Mouse (Mus musculus): ENCODE data around the gene Gm10322. TPM values are rescaled to one million over a fixed set of nuclear protein-coding genes. Genes with fewer than 3 reads are reported as not detected.

The Gm10322 gene
- total and polyA plus RNA-seq, 3 experiments: not detected

DNA sequence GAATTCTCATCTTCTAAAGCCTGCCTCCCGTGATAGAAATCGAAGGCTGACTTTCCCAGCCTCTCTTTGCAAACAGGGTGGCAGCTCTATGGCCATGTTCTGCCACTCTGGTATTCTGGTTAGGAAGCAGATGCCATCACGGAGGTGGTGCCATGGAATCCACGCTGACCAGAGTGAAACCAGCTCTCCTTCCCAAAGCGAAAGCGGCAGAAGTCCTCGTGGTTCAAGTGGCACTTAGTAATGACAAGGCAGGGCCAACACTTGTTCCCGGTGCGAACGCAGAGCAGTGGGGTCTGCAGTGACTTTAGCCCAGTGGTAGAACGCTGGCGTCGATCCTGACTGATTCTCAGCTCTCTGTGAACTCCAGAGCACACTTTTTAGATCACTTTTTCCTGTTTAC lies 26.0 kb upstream of the Gm10322 start:
- DNase-seq: no peak
- H3K9ac ChIP-seq (ENCODE audit: low read depth, low read length): no peak overlapping the region
- intact Hi-C loops (cut with DNase I): no loop called here
- H3K36me3 ChIP-seq (ENCODE audit: control insufficient read depth, insufficient read depth, low read length): no peaks in the 10 kb centered on the region
- H3K27me3 ChIP-seq (ENCODE audit: control insufficient read depth, insufficient read depth, low read length): no peaks in the 10 kb centered on the region
- no peaks in the 10 kb centered on the region; the same call in none of the 2 replicates for H3K79me2 ChIP-seq (replicated peaks; ENCODE audit: control insufficient read depth, insufficient read depth, low read length)
- H3K27ac ChIP-seq: no peak overlapping the region
- no peaks in the 10 kb centered on the region for H3K4me1 ChIP-seq (ENCODE audit: control insufficient read depth, insufficient read depth, low read length)
- 69% methylated on average over 13 of the region's 13 CpGs for WGBS
- H3K4me3 ChIP-seq: no peak overlapping the region
- TF ChIP-seq EP300 (IDR thresholded peaks at IDR 0.05; ENCODE audit: insufficient read depth, low read depth, low read length) (no peak), CTCF (IDR thresholded peaks at IDR 0.05) (no peak), POLR2A (IDR thresholded peaks at IDR 0.05; ENCODE audit: insufficient read depth, low read depth, low read length) (no peak)

DNA sequence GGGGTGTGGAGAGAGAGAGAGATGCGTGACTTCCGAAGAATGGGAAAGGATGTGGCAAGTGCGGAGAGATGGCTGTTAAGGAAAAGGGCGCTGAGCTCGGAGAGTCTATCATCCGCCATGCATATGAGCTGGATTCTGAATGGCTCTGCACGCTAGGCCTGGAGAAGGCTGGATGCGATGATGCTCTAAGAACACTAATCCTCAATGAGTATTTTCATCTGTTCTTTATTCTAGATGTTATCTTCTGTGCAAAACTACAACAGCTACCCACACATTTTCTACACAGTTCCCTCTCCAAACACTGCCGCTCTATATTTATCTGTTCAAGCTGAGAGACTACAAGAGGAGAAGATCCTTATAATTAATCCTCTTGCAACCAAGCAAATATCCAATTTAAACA lies 25.3 kb upstream of the Gm10322 start:
- TF ChIP-seq CTCF (IDR thresholded peaks at IDR 0.05) (no peak), EP300 (IDR thresholded peaks at IDR 0.05; ENCODE audit: insufficient read depth, low read depth, low read length) (no peak), POLR2A (IDR thresholded peaks at IDR 0.05; ENCODE audit: insufficient read depth, low read depth, low read length) (no peak)
- Histone ChIP-seq H3K9ac (ENCODE audit: low read depth, low read length) (no peak overlapping the region), H3K27me3 (ENCODE audit: control insufficient read depth, insufficient read depth, low read length) (no peaks in the 10 kb centered on the region), H3K4me1 (ENCODE audit: control insufficient read depth, insufficient read depth, low read length) (no peaks in the 10 kb centered on the region), H3K36me3 (ENCODE audit: control insufficient read depth, insufficient read depth, low read length) (no peaks in the 10 kb centered on the region), H3K27ac (no peak overlapping the region), H3K79me2 (replicated peaks; ENCODE audit: control insufficient read depth, insufficient read depth, low read length) (no peaks in the 10 kb centered on the region; the same call in 1 of the 2 replicates), H3K4me3 (no peak overlapping the region)
- DNase-seq: no peak
- intact Hi-C loops (cut with DNase I): no loop called here
- WGBS: 96% methylated on average over 9 of the region's 9 CpGs

DNA sequence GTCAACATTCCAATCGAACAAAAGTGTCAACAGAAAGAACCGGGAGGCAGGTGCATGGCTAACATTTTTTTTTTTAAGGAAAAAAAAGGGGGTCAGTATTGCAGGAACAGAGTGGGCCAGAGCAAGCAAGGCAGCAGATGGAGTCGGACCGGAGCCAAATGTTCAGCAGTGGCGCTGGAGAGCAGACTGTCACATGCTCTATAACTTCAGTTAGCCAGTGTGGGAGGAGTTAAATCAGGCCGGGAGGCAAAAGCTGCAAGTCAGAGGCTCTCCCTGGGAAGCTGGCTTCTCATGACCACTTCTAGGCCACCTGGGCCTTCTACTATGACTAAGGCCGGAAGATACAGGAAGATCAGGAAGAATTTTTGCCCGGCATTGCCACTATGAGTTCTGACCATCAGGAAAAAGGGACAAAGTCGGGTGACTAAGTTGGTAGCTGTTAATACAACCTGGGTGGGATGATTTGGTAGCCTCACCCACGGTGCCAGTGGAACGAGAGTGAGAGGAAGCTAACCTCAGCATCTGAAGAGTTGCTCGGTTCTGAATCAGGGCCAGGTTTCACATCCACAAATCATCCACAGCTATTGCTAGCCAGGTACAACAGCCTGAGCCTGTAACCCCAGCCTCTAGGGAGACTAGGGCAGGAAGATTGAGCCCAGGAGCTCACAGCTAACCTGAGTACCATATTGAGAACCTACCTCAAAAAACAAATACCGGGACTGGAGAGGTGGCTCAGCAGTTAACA lies 21.9 kb upstream of the Gm10322 start:
- intact Hi-C loops (cut with DNase I): no loop called here
- WGBS: 71% methylated on average over 13 of the region's 13 CpGs
- H3K27me3 ChIP-seq (ENCODE audit: control insufficient read depth, insufficient read depth, low read length): no peaks in the 10 kb centered on the region
- no peaks in the 10 kb centered on the region for H3K36me3 ChIP-seq (ENCODE audit: control insufficient read depth, insufficient read depth, low read length)
- no peak overlapping the region for H3K4me3 ChIP-seq
- peaks cover 1% of the 10 kb centered on the region for H3K79me2 ChIP-seq (replicated peaks; ENCODE audit: control insufficient read depth, insufficient read depth, low read length)
- no peak overlapping the region for H3K27ac ChIP-seq
- TF ChIP-seq POLR2A (IDR thresholded peaks at IDR 0.05; ENCODE audit: insufficient read depth, low read depth, low read length) (no peak), CTCF (IDR thresholded peaks at IDR 0.05) (no peak), EP300 (IDR thresholded peaks at IDR 0.05; ENCODE audit: insufficient read depth, low read depth, low read length) (no peak)
- H3K9ac ChIP-seq (ENCODE audit: low read depth, low read length): no peak overlapping the region
- DNase-seq: peak in 1 of 2 experiments; percentile 36
- no peaks in the 10 kb centered on the region for H3K4me1 ChIP-seq (ENCODE audit: control insufficient read depth, insufficient read depth, low read length)

DNA sequence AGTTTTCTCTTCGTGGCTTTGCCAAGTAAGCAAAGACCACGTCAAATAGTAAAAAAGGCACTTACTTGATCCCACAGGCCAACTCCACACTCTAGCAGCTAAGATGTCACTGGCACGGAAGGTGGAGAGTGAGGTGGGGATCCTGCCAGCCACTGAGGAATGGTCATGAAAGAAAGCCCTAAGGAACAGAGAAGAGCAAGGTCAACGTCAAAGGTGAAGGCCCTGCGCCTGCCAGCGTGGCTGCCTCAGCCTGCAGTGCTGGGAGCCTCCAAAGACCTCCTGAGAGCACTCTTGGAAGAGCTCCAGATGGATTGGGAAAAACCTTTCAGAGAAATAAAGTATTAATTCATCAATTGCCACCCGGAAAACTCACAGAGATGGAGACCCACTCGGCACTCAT lies 15.3 kb upstream of the Gm10322 start:
- Histone ChIP-seq H3K27ac (no peak overlapping the region), H3K79me2 (replicated peaks; ENCODE audit: control insufficient read depth, insufficient read depth, low read length) (peaks cover 4% of the 10 kb centered on the region), H3K4me1 (ENCODE audit: control insufficient read depth, insufficient read depth, low read length) (no peaks in the 10 kb centered on the region), H3K27me3 (ENCODE audit: control insufficient read depth, insufficient read depth, low read length) (no peaks in the 10 kb centered on the region), H3K36me3 (ENCODE audit: control insufficient read depth, insufficient read depth, low read length) (no peaks in the 10 kb centered on the region), H3K9ac (ENCODE audit: low read depth, low read length) (no peak overlapping the region), H3K4me3 (no peak overlapping the region)
- TF ChIP-seq POLR2A (IDR thresholded peaks at IDR 0.05; ENCODE audit: insufficient read depth, low read depth, low read length) (no peak), CTCF (IDR thresholded peaks at IDR 0.05) (no peak), EP300 (IDR thresholded peaks at IDR 0.05; ENCODE audit: insufficient read depth, low read depth, low read length) (no peak)
- no peak for DNase-seq
- intact Hi-C loops (cut with DNase I): no loop called here
- WGBS: 77% methylated on average over 8 of the region's 8 CpGs

DNA sequence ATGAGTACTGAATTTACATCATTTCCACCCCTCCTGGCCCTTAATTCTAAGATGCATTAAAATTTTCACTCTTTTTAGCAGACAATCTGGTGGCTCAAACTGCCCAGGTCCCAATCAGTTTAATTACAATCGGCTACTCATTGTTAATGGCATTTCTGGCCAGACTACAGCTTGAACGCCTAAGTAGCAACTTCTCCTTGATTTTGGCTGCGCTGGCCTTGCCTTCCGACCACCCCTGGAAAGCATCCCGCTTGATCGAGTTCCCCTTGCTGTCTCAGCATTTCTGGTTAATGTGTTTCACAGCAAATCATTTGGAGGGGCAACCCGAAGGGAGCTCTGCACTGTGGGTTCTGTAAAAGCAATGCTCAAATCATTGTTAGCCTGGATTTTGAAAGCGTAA lies 13.8 kb upstream of the Gm10322 start:
- H3K36me3 ChIP-seq (ENCODE audit: control insufficient read depth, insufficient read depth, low read length): no peaks in the 10 kb centered on the region
- no peak for TF ChIP-seq EP300 (IDR thresholded peaks at IDR 0.05; ENCODE audit: insufficient read depth, low read depth, low read length)
- no peak for TF ChIP-seq CTCF (IDR thresholded peaks at IDR 0.05)
- TF ChIP-seq POLR2A (IDR thresholded peaks at IDR 0.05; ENCODE audit: insufficient read depth, low read depth, low read length): no peak
- no peak overlapping the region for H3K9ac ChIP-seq (ENCODE audit: low read depth, low read length)
- intact Hi-C loops (cut with DNase I): no loop called here
- H3K4me1 ChIP-seq (ENCODE audit: control insufficient read depth, insufficient read depth, low read length): no peaks in the 10 kb centered on the region
- DNase-seq: no peak
- H3K79me2 ChIP-seq (replicated peaks; ENCODE audit: control insufficient read depth, insufficient read depth, low read length): peaks cover 3% of the 10 kb centered on the region
- no peak overlapping the region for H3K27ac ChIP-seq
- no peaks in the 10 kb centered on the region for H3K27me3 ChIP-seq (ENCODE audit: control insufficient read depth, insufficient read depth, low read length)
- 79% methylated on average over 8 of the region's 8 CpGs for WGBS
- H3K4me3 ChIP-seq: no peak overlapping the region

DNA sequence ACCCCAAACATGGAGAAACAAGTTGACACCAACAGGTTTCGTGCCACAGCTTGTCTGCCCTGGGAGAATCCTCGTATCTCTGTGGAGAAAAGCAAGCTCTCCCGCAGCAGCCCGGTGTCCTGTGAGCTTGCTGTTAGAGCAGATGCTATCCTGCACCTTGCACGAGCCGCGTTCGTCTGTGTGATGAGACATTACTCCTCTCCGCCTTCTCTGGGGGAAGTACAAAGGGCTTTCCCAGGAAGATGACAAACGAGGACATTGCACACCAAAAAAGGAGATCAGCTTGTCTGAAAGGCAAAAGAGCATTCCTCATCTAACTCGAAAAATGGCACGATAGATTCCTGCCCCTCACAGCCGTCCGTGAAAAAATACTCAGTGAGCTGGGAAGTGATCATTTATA lies 13.0 kb upstream of the Gm10322 start:
- 83% methylated on average over 14 of the region's 14 CpGs for WGBS
- DNase-seq: no peak
- no peaks in the 10 kb centered on the region for H3K27me3 ChIP-seq (ENCODE audit: control insufficient read depth, insufficient read depth, low read length)
- H3K79me2 ChIP-seq (replicated peaks; ENCODE audit: control insufficient read depth, insufficient read depth, low read length): peaks cover 3% of the 10 kb centered on the region
- no peaks in the 10 kb centered on the region for H3K4me1 ChIP-seq (ENCODE audit: control insufficient read depth, insufficient read depth, low read length)
- H3K27ac ChIP-seq: no peak overlapping the region
- no peaks in the 10 kb centered on the region for H3K36me3 ChIP-seq (ENCODE audit: control insufficient read depth, insufficient read depth, low read length)
- no peak overlapping the region for H3K4me3 ChIP-seq
- TF ChIP-seq EP300 (IDR thresholded peaks at IDR 0.05; ENCODE audit: insufficient read depth, low read depth, low read length): no peak
- no peak for TF ChIP-seq CTCF (IDR thresholded peaks at IDR 0.05)
- no peak for TF ChIP-seq POLR2A (IDR thresholded peaks at IDR 0.05; ENCODE audit: insufficient read depth, low read depth, low read length)
- no peak overlapping the region for H3K9ac ChIP-seq (ENCODE audit: low read depth, low read length)
- intact Hi-C loops (cut with DNase I): no loop called here
